Mouse (Mus musculus) myocyte (in vitro differentiated cells): ENCODE measurements around the gene Bpifb5.

ENCODE experiments used
- POLR2A ChIP-seq: IDR thresholded peaks from one replicate; pipeline ENCODE4 v1.6.1; 2011; ENCODE audit warnings: low read depth, mild to moderate bottlenecking, control low read depth, moderate library complexity; ENCODE audit not compliant: insufficient read length
- POLR2AphosphoS2 ChIP-seq: IDR thresholded peaks from one replicate; pipeline ENCODE4 v1.6.1; 2011; ENCODE audit warnings: low read depth, control low read depth; ENCODE audit not compliant: insufficient read length

- TF ChIP-seq POLR2AphosphoS2 (no peak), POLR2A (no peak)
Observed at GRCm38 (mm10) chr2:154185319-154185718, 38.2 kb upstream of the Bpifb5 start.
